Mouse (Mus musculus): ENCODE data around the gene Kcnq5. TPM values are rescaled to one million over a fixed set of nuclear protein-coding genes. Genes with fewer than 3 reads are reported as not detected.
"Not testable (repeated sequence)": the region's sequence is repeated elsewhere in the genome, so short reads cannot be mapped to it uniquely, and the experiment has no call there.

Gene Kcnq5
- total RNA-seq, 2 experiments from 2014 or later, result 48.3 to 57.9 TPM

- Histone ChIP-seq H3K4me3 (no peak overlapping the region), H3K27ac (no peak overlapping the region)
- TF ChIP-seq CTCF (conservative IDR thresholded peaks at IDR 0.05), result no peak
- no peak for DNase-seq (ENCODE audit: low spot score in 2 of 2)
Observed at GRCm38 (mm10) chr1:21820066-21820630, 141.6 kb downstream of the Kcnq5 start.

- no peak for TF ChIP-seq CTCF (conservative IDR thresholded peaks at IDR 0.05)
- no peak for DNase-seq (ENCODE audit: low spot score in 2 of 2)
- no peak overlapping the region for H3K27ac ChIP-seq
- no peak overlapping the region for H3K4me3 ChIP-seq
Observed at GRCm38 (mm10) chr1:21805064-21805463, 156.7 kb downstream of the Kcnq5 start.

- H3K27ac ChIP-seq, result no peak overlapping the region
- H3K4me3 ChIP-seq, result no peak overlapping the region
- DNase-seq (ENCODE audit: low spot score in 2 of 2), result peak in 1 of 2 experiments; percentile 27
Observed at GRCm38 (mm10) chr1:21804477-21804866, 157.3 kb downstream of the Kcnq5 start.

GRCm38 (mm10) chr1:21803751-21804476 is 157.8 kb downstream of the Kcnq5 start:
- no peak for TF ChIP-seq CTCF (conservative IDR thresholded peaks at IDR 0.05)
- DNase-seq (ENCODE audit: low spot score in 2 of 2), result no peak
- Histone ChIP-seq H3K27ac (no peak overlapping the region), H3K4me3 (no peak overlapping the region)

More at GRCm38 (mm10) chr1:21804477-21804866, 157.3 kb downstream of the Kcnq5 start:
- no peak for TF ChIP-seq CTCF (conservative IDR thresholded peaks at IDR 0.05)

- no peak for TF ChIP-seq CTCF (conservative IDR thresholded peaks at IDR 0.05)
- Histone ChIP-seq H3K27ac (no peak overlapping the region), H3K4me3 (no peak overlapping the region)
- no peak for DNase-seq (ENCODE audit: low spot score in 2 of 2)
Observed at GRCm38 (mm10) chr1:21780746-21781145, 181.0 kb downstream of the Kcnq5 start.

GRCm38 (mm10) chr1:21777560-21777959 is 184.2 kb downstream of the Kcnq5 start:
- TF ChIP-seq CTCF (conservative IDR thresholded peaks at IDR 0.05), result no peak
- no peak overlapping the region for H3K4me3 ChIP-seq
- no peak for DNase-seq (ENCODE audit: low spot score in 2 of 2)
- no peak overlapping the region for H3K27ac ChIP-seq

- no peak for TF ChIP-seq CTCF (conservative IDR thresholded peaks at IDR 0.05)
- DNase-seq (ENCODE audit: low spot score in 2 of 2), result no peak
- Histone ChIP-seq H3K4me3 (no peak overlapping the region), H3K27ac (no peak overlapping the region)
Observed at GRCm38 (mm10) chr1:21773931-21774330, 187.8 kb downstream of the Kcnq5 start.

GRCm38 (mm10) chr1:21770494-21770893 is 191.2 kb downstream of the Kcnq5 start:
- DNase-seq (ENCODE audit: low spot score in 2 of 2), result no peak
- TF ChIP-seq CTCF (conservative IDR thresholded peaks at IDR 0.05), result no peak
- H3K27ac ChIP-seq, result no peak overlapping the region
- H3K4me3 ChIP-seq, result no peak overlapping the region

GRCm38 (mm10) chr1:21749297-21749696 is 212.4 kb downstream of the Kcnq5 start:
- Histone ChIP-seq H3K27ac (no peak overlapping the region), H3K4me3 (no peak overlapping the region)
- DNase-seq (ENCODE audit: low spot score in 2 of 2), result no peak
- no peak for TF ChIP-seq CTCF (conservative IDR thresholded peaks at IDR 0.05)

GRCm38 (mm10) chr1:21729131-21729530 is 232.6 kb downstream of the Kcnq5 start:
- no peak for TF ChIP-seq CTCF (conservative IDR thresholded peaks at IDR 0.05)
- no peak overlapping the region for H3K4me3 ChIP-seq
- DNase-seq (ENCODE audit: low spot score in 2 of 2), result peak in 1 of 2 experiments; percentile 15
- no peak overlapping the region; the same call in 1 of the 2 replicates for H3K27ac ChIP-seq

- H3K4me3 ChIP-seq; H3K27ac ChIP-seq; DNase-seq (ENCODE audit: low spot score in 2 of 2): not testable (repeated sequence)
Observed at GRCm38 (mm10) chr1:21723231-21723630, 238.5 kb downstream of the Kcnq5 start.

- no peak overlapping the region for H3K4me3 ChIP-seq
- DNase-seq (ENCODE audit: low spot score in 2 of 2), result no peak
- H3K27ac ChIP-seq, result peak overlapping the region; percentile 14; the same call in 1 of the 2 replicates
- TF ChIP-seq CTCF (conservative IDR thresholded peaks at IDR 0.05), result no peak
Observed at GRCm38 (mm10) chr1:21721246-21721645, 240.5 kb downstream of the Kcnq5 start.

- H3K27ac ChIP-seq, result no peak overlapping the region
- TF ChIP-seq CTCF (conservative IDR thresholded peaks at IDR 0.05), result no peak
- no peak overlapping the region for H3K4me3 ChIP-seq
- DNase-seq (ENCODE audit: low spot score in 2 of 2), result no peak
Observed at GRCm38 (mm10) chr1:21714816-21715215, 246.9 kb downstream of the Kcnq5 start.

GRCm38 (mm10) chr1:21712711-21713110 is 249.0 kb downstream of the Kcnq5 start:
- no peak overlapping the region for H3K27ac ChIP-seq
- no peak for DNase-seq (ENCODE audit: low spot score in 2 of 2)
- H3K4me3 ChIP-seq, result no peak overlapping the region
- no peak for TF ChIP-seq CTCF (conservative IDR thresholded peaks at IDR 0.05)
